Mouse (Mus musculus): ENCODE data around the gene Zfp526. TPM values are rescaled to one million over a fixed set of nuclear protein-coding genes. Genes with fewer than 3 reads are reported as not detected.

Gene Zfp526
- polyA plus RNA-seq, 1 experiment from 2014 or later = 3.1 TPM

DNA sequence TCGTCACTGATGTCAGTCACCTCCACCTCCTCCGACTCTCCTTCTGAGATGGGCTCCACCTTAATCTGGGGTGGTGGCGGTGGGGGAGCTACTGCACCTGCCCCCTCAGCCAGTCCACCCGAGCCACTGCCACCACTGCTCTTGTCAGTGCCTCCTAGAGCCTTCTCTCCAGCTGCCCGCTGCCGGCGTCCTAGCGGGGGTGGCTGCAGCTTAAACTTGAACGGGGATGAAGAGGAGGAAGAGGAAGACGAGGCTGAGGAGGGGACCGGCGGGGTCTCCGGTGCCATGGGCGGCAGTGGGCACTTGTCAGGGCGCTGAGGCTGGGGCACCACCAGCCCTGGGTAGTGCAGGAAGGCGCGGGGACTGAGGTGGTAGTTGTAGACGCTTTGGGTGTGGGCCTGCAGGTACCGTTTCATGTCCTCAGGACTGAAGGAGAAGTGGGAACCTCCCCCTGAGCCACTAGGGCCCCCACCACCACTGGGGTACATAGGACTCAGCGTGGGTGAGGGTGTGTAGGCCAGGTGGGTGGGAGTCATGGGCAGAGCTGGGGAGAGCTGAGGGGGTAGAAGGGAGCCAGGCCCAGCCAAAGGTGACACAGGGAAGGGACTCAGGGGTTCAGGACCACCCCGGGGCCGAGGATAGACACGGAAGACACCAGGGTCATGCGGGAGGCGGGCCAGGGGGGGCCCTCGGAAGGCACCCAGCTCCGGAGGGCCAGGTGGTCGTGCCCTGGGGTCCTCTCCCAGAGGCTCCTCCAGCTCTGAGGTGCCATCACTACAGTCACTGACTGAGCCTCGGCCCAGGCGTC, 23.5 kb downstream of the Zfp526 start:
- H3K27ac ChIP-seq = no peak overlapping the region
- peaks cover 21% of the 10 kb centered on the region for H3K36me3 ChIP-seq
- H3K9me3 ChIP-seq = no peaks in the 10 kb centered on the region
- peaks cover 45% of the 10 kb centered on the region for H3K4me1 ChIP-seq
- H3K4me3 ChIP-seq (replicated peaks) = no peak overlapping the region
- no peak for ATAC-seq (ENCODE audit: insufficient read depth, low FRiP score, low read depth)
- H3K4me2 ChIP-seq = no peak overlapping the region
- no peaks in the 10 kb centered on the region for H3K27me3 ChIP-seq (replicated peaks)
- WGBS = 86% methylated on average over 30 of the region's 30 CpGs
- no peak overlapping the region for H3K9ac ChIP-seq

DNA sequence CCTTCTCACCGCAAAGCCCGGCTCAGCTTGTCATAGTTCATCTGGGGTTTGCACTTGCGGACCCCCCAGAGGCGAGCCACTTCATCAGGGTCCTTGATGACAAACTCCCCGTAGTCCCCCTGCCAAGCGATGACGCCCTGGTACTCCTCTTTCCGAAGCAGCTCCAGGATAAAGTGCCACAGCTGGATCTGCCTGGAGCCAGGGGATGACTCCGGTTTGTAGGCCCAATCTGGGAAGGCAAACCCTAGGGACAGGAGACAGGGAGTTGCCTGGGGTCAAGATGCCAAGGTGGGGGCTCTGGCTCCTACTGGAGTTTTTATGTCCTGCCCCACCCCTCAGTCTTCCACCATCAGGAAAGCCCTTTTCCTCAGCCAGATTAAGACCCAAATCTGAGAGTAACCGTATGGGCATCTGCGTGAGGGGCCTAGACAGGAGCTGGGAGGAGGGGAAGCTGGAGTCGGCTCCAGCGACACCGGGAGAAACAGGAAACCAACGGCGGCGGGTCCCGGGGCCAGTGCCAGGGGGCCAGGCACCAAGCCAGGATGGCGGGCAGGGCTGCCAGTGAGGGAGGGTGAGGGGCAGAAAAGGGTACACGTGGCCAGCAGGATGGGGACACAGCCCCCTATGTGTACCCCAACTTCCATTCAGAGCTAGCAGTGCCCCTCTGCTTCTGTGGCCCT, 25.0 kb downstream of the Zfp526 start:
- no peaks in the 10 kb centered on the region for H3K9me3 ChIP-seq
- H3K4me1 ChIP-seq = peaks cover 46% of the 10 kb centered on the region
- H3K27ac ChIP-seq = peak overlapping the region; percentile 99; the same call in 1 of the 2 replicates
- peak overlapping the region; percentile 92 for H3K4me2 ChIP-seq
- no peak for ATAC-seq (ENCODE audit: insufficient read depth, low FRiP score, low read depth)
- H3K9ac ChIP-seq = no peak overlapping the region
- H3K4me3 ChIP-seq (replicated peaks) = peak overlapping the region; percentile 99; the same call in 1 of the 2 replicates
- no peaks in the 10 kb centered on the region for H3K27me3 ChIP-seq (replicated peaks)
- WGBS = 51% methylated on average over 20 of the region's 20 CpGs
- peaks cover 21% of the 10 kb centered on the region for H3K36me3 ChIP-seq

DNA sequence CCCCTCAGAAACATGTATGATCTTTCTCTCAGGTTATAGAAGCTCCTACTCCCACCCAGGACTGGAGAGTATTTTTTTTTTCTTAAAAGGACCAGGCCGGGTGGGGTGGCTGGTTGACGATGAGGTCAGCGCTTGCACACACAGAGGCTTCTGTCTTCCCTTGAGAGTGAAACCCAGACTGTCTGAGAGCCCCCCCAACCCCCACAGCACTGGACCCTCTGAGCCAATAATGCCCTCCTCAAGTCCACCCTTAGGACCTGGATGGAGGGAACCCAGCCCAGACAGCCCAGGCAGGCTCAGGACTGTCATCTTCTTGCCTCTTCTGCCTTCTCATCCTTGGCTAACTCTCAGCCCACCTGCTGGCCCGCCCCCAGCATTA, 25.5 kb downstream of the Zfp526 start:
- WGBS = 28% methylated on average over 4 of the region's 4 CpGs
- Histone ChIP-seq H3K9ac (0 out of 2 replicates have a peak overlapping the region, but pooled peaks have one; percentile 96), H3K4me1 (peaks cover 47% of the 10 kb centered on the region), H3K9me3 (no peaks in the 10 kb centered on the region), H3K36me3 (peaks cover 21% of the 10 kb centered on the region), H3K4me3 (replicated peaks) (peak overlapping the region; percentile 99), H3K27me3 (replicated peaks) (no peaks in the 10 kb centered on the region), H3K4me2 (peak overlapping the region; percentile 92), H3K27ac (peak overlapping the region; percentile 99; the same call in 1 of the 2 replicates)
- no peak for ATAC-seq (ENCODE audit: insufficient read depth, low FRiP score, low read depth)

DNA sequence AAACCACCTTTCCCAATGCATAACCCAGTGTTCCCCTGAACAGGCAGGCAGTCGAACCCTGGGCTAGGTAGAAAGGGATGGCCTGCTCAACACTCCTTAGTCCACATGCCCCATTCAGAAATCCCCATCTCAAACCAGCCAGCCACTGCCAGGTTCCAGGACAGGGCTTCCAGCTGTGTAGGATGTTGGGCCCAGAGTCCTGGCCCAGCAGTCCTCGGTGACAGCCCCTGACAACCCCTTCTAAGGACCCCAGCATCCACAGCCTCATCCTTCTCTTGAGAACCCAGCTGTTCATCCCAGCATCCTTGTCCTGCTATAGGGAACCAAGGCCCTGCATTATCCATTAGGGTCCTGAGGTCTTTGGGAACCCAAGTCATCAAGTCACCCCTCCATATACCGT, 26.3 kb downstream of the Zfp526 start:
- peak overlapping the region; percentile 99 for H3K4me3 ChIP-seq (replicated peaks)
- ATAC-seq (ENCODE audit: insufficient read depth, low FRiP score, low read depth) = no peak
- 14% methylated on average over 3 of the region's 3 CpGs for WGBS
- H3K27ac ChIP-seq = peak overlapping the region; percentile 99
- H3K4me2 ChIP-seq = peak overlapping the region; percentile 92
- no peaks in the 10 kb centered on the region for H3K9me3 ChIP-seq
- H3K9ac ChIP-seq = peak overlapping the region; percentile 96
- H3K27me3 ChIP-seq (replicated peaks) = no peaks in the 10 kb centered on the region
- peaks cover 49% of the 10 kb centered on the region for H3K4me1 ChIP-seq
- peaks cover 21% of the 10 kb centered on the region for H3K36me3 ChIP-seq

DNA sequence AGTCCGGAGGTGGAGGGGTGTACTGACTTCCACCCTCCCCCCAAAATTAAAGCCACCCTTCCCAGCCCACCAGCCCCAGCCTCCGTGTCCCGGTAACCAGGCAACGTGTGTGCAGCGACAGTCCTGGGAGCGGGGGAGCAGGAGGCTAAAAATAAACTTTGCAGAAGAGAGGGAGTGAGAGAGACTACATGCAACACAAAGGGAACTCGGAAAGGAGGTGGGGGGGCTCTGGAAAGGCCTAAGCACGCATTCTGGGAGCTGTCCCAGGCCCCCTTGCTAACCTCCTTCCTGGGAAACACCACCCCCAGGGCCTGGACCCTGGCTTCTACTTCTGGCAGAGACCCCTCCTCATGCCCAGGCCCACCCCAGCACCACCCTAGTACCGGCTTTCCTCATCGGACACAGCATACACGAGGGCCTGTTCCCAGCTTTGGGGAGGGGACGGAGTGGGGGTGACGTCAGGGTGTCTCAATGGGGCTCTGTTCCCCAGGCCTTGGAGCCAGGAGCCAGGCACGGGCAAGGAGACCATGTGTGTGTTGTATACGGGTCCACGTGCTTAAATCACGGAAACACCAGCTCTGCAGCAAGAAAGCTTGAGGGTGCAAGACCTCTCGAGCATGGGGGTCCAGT, 26.9 kb downstream of the Zfp526 start:
- WGBS = 1% methylated on average over 18 of the region's 18 CpGs
- Histone ChIP-seq H3K36me3 (peaks cover 17% of the 10 kb centered on the region), H3K9ac (peak overlapping the region; percentile 96), H3K27me3 (replicated peaks) (no peaks in the 10 kb centered on the region), H3K4me3 (replicated peaks) (peak overlapping the region; percentile 99), H3K27ac (peak overlapping the region; percentile 99), H3K4me1 (peaks cover 49% of the 10 kb centered on the region), H3K9me3 (no peaks in the 10 kb centered on the region), H3K4me2 (peak overlapping the region; percentile 92)
- no peak for ATAC-seq (ENCODE audit: insufficient read depth, low FRiP score, low read depth)

DNA sequence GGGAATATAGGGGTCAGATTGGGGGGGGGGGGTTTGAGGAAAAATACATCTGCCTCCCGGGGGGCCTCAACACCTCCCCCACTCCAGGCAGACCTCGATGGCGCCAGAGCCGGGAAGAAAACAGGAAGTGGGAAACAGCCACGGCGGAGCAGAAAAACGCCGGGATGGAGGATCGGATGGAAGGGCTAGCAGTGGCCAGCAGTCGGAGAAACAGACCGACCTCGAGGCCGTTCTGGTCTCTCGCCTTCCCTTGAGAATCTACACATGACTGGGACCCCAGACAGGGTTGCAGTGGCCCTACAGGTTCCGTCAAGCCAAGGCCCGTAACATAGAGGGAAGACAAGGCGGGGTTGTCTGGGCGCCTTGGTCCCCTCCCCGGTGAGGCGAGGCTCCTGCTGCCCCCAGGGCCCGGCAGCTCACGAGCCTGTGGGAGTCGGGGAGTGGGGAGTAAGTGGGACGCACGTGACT, 27.7 kb downstream of the Zfp526 start:
- H3K4me1 ChIP-seq = peaks cover 49% of the 10 kb centered on the region
- peak overlapping the region; percentile 99 for H3K27ac ChIP-seq
- peak overlapping the region; percentile 99 for H3K4me3 ChIP-seq (replicated peaks)
- ATAC-seq (ENCODE audit: insufficient read depth, low FRiP score, low read depth) = peak; percentile 5; the same call in 1 of the 2 replicates
- 0% methylated on average over 25 of the region's 25 CpGs for WGBS
- peak overlapping the region; percentile 92 for H3K4me2 ChIP-seq
- peaks cover 13% of the 10 kb centered on the region for H3K36me3 ChIP-seq
- peak overlapping the region; percentile 96 for H3K9ac ChIP-seq
- H3K9me3 ChIP-seq = no peaks in the 10 kb centered on the region
- no peaks in the 10 kb centered on the region for H3K27me3 ChIP-seq (replicated peaks)

DNA sequence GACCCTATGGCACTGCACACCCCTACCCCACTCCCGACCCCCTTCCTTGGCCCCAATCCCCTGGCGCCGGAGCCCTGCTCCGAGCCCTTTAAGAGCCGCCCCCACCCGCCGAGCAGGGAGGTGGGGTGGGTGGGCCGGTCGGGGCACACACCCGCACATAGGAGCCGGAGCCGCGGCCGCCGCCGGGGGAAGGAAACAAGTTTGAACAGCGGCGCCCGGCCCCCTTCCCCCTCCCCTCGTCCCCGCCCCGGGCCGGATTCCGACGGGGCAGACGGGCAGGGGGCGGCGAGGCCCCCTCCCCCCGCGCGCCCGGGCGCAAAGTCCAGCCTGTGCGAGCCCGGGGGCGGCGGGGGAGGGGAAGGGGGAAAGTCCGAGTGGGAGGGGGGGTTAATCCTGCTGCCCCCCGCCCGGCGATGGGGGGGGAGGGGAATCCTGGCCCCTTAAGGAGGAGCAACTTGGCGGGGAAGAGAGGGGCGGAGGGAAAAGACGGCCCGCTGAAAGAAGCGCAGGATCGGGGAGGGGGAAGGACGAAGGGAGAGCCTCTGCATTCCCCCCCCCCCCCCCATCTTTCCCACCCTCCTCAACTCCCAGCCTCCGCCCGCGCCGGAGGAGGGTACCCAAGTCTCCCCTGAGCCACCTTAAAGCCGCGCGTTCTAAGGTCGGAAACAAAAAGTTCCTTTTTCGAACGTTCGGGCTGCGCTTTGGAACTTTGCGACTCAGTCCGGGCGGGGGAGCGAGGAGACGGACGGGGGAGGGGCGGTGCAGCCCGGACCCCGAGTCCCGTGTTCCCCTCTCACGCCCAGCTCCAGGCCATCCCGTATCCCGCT, 28.3 kb downstream of the Zfp526 start:
- no peaks in the 10 kb centered on the region for H3K27me3 ChIP-seq (replicated peaks)
- H3K9me3 ChIP-seq = no peaks in the 10 kb centered on the region
- H3K9ac ChIP-seq = peak overlapping the region; percentile 96
- WGBS = under 1% methylated on average over 53 of the region's 73 CpGs
- ATAC-seq (ENCODE audit: insufficient read depth, low FRiP score, low read depth) = peak; percentile 57
- H3K4me2 ChIP-seq = peak overlapping the region; percentile 92
- peak overlapping the region; percentile 99 for H3K4me3 ChIP-seq (replicated peaks)
- peaks cover 8% of the 10 kb centered on the region for H3K36me3 ChIP-seq
- H3K4me1 ChIP-seq = peaks cover 44% of the 10 kb centered on the region
- H3K27ac ChIP-seq = peak overlapping the region; percentile 99

DNA sequence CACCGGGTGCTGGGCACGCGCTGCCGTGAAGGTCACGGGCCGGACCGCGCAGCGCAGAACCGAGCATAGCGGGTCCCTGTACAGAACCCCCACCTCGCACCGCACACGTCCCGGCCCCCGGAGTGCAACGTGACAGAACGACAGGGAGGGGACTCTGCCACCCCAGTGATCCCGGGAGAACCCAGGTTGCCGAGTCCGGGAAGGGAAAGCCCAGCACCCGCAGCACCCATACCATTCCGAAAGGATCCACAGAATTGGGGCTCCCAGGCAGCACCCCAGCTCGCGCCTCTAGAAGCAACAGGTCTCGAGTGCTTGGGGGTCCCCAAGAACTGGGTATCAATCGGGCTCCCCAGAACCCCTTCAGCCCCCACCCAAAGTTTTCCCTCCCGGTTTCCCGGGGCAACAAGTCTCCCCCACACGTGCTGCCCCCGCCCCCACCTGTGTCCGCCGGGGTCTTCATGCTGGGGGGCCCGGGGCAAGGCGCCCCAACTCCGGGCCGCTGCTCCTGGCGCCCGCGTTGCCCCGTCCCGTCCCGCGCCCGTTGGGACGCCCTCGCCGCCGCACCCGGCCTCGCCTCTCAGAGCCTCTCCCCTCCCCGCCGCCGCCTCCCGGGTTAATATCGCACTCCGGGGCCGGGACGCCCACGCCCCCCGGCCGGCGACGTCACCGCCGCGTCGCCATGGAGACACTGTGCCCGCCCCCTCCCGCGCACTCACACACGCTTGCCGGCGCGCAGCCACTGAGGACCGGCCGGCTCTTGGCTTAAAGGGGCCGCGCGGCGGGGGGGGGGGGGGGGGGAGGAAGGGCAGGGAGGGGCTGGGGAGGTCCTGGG, 29.1 kb downstream of the Zfp526 start, which contains the start of gene Erf:
Erf (minus strand) TSS at position 621 of the 832 bp plus-strand sequence.
- WGBS = under 1% methylated on average over 67 of the region's 81 CpGs
- H3K4me2 ChIP-seq = peak within 1 kb of the TSS; percentile 92
- ATAC-seq (ENCODE audit: insufficient read depth, low FRiP score, low read depth) = peak; percentile 81
- peak within 1 kb of the TSS; percentile 96 for H3K9ac ChIP-seq
- H3K9me3 ChIP-seq = no peaks in the 10 kb centered on the region
- peak within 1 kb of the TSS; percentile 99 for H3K4me3 ChIP-seq (replicated peaks)
- H3K27me3 ChIP-seq (replicated peaks) = no peaks in the 10 kb centered on the region
- peaks cover 3% of the 10 kb centered on the region; the same call in 1 of the 2 replicates for H3K36me3 ChIP-seq
- peaks cover 40% of the 10 kb centered on the region for H3K4me1 ChIP-seq
- H3K27ac ChIP-seq = peak within 1 kb of the TSS; percentile 99

DNA sequence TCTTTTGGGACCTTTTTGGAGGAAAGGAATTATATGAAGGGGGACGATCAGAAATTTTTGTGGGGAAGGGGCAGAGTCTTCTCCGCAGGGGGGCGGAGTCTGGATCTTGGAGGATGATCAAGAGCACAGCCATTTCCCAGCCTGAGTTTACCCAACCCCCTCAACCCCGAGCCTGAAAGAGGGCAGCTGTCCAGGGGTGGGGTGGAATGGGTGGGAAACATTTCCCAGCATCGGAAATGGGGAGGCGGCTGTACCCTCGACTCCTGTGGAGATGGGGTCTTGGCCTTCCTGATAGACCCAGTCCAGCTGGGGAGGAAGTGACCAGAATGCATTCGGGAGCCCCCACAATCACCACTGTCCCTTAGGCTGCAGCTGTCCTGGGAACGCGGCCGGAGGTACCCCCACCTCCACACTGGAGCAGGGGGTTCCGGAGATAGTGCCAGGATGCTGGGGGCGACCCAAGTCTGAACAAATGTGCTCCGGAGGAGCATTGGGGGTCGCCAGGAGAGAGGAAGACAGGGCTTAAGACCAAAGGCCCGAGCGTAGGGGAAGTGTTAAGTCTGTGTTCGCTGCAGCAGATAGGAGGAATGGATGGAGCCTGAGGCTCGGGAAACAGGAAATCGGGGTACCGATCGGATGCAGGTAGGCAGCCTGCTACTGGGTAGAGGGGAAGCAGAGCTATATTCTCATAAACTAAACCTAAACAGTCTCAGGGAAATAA, 30.0 kb downstream of the Zfp526 start:
- no peaks in the 10 kb centered on the region for H3K36me3 ChIP-seq
- peak; percentile 25 for ATAC-seq (ENCODE audit: insufficient read depth, low FRiP score, low read depth)
- H3K9ac ChIP-seq = peak overlapping the region; percentile 96; the same call in 1 of the 2 replicates
- no peaks in the 10 kb centered on the region for H3K27me3 ChIP-seq (replicated peaks)
- H3K4me3 ChIP-seq (replicated peaks) = peak overlapping the region; percentile 99
- 2% methylated on average over 22 of the region's 22 CpGs for WGBS
- peak overlapping the region; percentile 99 for H3K27ac ChIP-seq
- H3K9me3 ChIP-seq = no peaks in the 10 kb centered on the region
- H3K4me2 ChIP-seq = peak overlapping the region; percentile 92
- H3K4me1 ChIP-seq = peaks cover 31% of the 10 kb centered on the region

DNA sequence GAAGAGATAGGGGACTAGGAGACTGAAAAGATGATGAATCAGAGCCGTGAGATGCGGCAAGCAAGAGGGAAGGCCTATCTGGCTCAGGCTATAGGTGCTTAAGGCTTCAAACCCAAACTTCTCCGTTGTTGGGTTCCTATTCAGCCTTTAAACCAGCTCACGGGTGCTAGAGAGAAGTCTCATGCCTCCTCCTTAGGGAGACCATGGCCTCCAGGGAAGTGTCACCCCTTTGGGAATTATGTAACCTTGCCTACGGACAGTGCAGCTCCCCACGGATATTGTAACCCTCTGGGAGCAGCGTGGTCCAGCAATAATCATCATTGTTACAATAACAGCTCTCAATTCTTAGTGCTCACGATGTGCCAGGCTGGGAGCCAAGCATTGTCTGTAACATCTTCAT, 30.6 kb downstream of the Zfp526 start:
- no peak for ATAC-seq (ENCODE audit: insufficient read depth, low FRiP score, low read depth)
- Histone ChIP-seq H3K9ac (peak overlapping the region; percentile 17; the same call in 1 of the 2 replicates), H3K9me3 (no peaks in the 10 kb centered on the region), H3K4me3 (replicated peaks) (peak overlapping the region; percentile 99), H3K36me3 (no peaks in the 10 kb centered on the region), H3K27me3 (replicated peaks) (no peaks in the 10 kb centered on the region), H3K27ac (peak overlapping the region; percentile 99), H3K4me2 (peak overlapping the region; percentile 92), H3K4me1 (peaks cover 25% of the 10 kb centered on the region)
- WGBS = 21% methylated on average over 8 of the region's 8 CpGs
